Mouse (Mus musculus) spleen, adult 2 months (tissue): ENCODE measurements around the gene Ankdd1b.

Experiments used
- CTCF ChIP-seq: fragments of 200-500 bp; IDR thresholded peaks from 2 replicates; pipeline ENCODE4 v1.5.1; 2011; ENCODE audit warnings: mild to moderate bottlenecking, inconsistent platforms; ENCODE audit not compliant: insufficient read depth, insufficient read length, insufficient replicate concordance; ENCODE audit errors: extremely low read depth
- POLR2A ChIP-seq: fragments of 200-500 bp; IDR thresholded peaks from 2 replicates; pipeline ENCODE4 v1.6.1; 2011; ENCODE audit warnings: low read depth, low read length, inconsistent platforms

DNA sequence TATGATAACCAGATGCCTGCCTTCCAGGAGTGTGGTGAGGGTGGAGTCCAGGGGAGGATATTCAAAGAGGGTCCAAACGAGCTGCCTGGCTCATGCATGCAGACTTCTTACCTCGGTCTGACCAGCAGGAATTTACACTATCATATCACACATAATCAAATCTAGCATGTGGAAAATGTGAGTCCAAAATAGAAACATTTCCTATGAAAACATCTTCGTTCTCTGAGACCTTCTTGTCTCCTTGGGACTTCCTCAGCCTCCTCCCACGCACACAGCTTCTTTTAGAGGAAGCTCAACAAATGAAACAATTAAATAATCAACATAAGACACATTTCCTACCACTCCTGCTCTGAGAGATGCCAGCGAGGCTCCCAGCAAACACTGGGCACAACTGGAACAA lies 40.9 kb upstream of the Ankdd1b start:
- TF ChIP-seq CTCF (no peak), POLR2A (no peak)
